Mouse (Mus musculus): ENCODE results near the gene Dnajb3. TPM values are rescaled to one million over a fixed set of nuclear protein-coding genes. Genes with fewer than 3 reads are reported as not detected.

Dnajb3 gene
- polyA plus RNA-seq, 1 experiment: not detected

DNA sequence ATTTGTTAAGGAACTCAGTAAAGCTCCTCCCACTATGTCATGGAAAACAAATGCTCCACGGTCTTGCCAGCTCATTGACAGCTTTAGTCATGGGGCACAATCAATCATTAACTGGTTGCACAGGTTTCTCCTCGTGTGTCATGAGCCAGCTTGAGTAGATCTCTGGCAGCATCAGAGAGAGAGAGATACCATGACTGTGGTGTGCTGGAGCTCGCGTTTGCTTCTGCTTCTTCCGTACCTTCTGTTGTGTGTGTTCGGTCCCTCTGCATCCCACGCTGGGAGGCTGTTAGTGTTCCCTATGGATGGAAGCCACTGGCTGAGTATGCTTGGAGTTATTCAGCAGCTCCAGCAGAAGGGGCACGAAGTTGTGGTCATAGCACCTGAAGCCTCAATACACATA, 6.2 kb upstream of the Dnajb3 start, which contains the start of gene Ugt1a1:
Gene Ugt1a1, plus strand, starts transcription at position 148 of the 400 bp plus-strand sequence.
- no peak for TF ChIP-seq GATA1 (IDR thresholded peaks at IDR 0.05; ENCODE audit: low read length)

DNA sequence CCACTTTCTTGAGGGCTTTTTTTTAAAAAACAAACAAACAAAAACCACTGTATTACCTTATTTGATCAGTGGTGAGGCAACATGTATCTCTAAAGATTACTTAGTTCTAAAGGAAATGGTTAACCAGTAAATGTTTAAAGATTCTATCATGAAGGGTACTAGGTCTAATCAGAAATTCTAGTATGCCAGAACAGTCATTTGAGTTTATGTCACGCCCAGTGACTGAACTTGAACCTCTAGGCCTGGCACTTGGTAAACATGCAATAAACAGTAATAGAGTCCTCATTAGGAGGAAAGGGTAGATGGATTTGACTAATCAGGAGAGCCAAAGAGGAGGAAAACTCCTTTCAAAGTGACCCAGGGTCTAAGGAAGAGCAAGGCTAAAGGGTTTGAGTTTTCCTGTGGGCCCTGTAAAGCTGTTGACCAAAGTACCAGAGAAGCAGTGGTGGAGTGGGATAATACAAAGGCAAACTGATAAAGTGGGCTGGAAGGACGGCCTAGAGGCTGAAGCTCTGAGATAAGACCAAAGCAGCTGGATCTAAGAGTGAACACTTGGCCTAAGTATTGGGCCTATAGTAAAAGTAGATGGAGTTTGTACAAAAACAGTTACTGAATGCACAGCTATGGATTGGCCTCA, 1.4 kb upstream of the Dnajb3 start:
- no peak for TF ChIP-seq GATA1 (IDR thresholded peaks at IDR 0.05; ENCODE audit: low read length)

DNA sequence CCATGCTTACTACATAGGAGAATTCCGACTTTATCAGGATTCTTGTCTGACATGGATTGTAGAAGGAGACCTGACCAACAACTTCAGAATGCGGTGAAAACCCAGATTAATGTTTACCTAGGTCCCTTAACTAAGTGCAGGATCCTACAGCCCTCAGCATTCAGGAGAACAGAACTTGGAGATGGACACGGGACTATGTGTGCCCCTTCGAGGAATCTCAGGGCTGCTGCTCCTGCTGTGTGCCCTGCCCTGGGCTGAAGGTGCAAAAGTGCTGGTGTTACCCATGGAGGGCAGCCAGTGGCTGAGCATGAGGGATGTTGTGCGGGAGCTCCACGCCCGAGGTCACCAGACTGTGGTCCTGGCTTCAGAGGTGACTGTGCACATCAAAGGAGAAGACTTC, 5.1 kb downstream of the Dnajb3 start, which contains the start of gene Ugt1a2:
Gene Ugt1a2, plus strand, starts transcription at position 146 of the 400 bp plus-strand sequence.
- no peak for TF ChIP-seq GATA1 (IDR thresholded peaks at IDR 0.05; ENCODE audit: low read length)

DNA sequence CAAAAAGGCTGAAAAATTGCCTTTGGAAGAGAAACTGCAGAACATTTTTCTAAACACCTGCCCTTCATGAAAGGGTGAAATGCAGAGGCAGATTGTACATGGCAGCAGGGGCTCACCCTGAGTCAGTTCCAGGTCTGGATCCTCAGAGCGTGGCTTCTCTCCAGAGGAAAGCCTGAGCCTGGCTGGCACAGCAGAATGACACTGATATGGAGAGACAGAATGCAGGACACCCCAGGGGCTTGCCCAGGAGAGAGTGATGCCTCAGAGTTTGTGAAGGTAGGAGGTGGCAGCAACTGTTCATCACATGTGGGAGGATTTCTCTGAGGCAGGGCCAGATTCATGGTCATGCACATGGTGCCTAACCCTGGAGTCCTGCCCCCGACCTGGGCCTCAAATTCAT, 5.6 kb downstream of the Dnajb3 start:
- no peak for TF ChIP-seq GATA1 (IDR thresholded peaks at IDR 0.05; ENCODE audit: low read length)

DNA sequence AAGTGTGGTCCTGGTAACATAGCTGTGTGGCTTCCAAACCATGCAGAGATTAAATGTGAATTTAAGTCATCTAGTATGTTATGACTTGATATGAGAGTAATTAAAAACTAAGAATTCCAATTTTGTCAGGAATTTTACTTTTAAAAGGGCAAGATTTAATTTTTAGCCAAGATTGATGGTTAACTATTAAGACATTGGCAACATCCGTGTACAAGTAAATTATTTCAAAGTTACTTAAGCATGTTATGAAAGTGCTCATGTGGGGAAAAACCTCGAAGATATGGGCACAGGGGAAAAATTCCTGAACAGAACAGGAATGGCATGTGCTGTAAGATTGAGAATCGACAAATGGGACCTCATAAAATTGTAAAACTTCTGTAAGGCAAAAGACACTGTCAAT, 8.1 kb downstream of the Dnajb3 start:
- no peak for TF ChIP-seq GATA1 (IDR thresholded peaks at IDR 0.05; ENCODE audit: low read length)

DNA sequence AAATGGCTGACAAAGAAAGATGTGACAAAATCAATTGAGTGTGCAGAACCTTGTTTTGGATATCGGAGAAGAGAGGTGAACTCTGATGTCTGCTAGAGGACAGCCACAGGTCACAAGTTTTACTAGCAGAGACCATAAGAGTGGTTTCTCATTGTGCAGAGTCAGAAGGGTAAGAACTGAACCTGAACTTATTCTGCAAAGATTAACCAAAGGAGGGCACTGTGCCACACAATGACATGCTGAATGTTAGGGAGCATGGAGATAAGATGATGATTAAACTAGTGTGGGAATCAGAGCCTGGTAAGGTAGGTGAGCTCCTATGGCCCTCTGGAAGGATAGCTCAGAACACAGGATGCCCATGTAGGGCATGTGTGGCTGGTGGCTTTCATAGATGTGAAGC, 9.9 kb downstream of the Dnajb3 start:
- no peak for TF ChIP-seq GATA1 (IDR thresholded peaks at IDR 0.05; ENCODE audit: low read length)

DNA sequence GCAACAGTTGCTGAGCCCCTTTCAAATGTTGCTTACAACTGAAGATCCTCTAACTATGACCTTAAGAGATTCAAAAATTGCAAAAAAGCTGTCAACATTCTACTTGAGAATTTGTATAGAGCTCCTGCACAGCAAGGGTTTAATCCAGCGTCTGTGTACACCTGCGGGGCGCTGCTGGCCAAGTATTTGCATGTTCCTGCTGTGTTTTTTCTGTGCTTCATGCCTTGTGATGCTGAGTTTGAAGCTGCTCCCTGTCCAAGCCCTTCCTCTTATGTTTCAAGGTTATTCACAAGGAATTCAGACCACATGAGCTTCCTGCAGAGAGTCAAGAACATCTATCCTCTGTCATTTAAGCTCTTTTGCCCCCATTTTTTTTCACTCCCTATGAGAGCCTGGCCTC, 13.4 kb downstream of the Dnajb3 start:
- TF ChIP-seq GATA1 (IDR thresholded peaks at IDR 0.05; ENCODE audit: low read length): no peak

DNA sequence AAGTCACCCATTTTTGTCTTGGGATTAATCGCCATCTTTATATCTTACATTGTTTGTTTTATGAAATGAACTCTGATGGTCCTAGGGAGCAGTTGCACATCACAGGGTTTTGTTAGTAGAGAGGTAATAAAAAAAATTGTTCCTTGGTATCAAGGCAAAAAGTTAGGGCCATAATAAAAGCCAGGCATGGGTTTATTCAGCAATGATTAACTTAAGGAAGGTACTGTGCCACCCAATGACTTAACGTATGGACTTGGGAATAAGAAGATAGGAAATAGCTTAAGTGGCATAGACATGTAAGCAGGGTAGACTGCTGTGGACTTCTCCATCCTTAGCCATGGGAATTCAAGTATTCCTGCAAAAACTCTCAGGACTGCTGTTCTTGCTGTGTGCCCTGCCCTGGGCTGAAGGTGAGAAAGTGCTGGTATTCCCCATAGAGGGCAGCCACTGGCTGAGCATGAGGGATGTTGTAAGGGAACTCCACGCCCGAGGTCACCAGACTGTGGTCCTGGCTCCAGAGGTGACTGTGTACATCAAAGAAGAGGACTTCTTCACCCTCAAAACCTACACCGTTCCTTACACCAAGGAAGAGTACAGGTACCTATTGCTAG, 19.2 kb downstream of the Dnajb3 start:
- TF ChIP-seq GATA1 (IDR thresholded peaks at IDR 0.05; ENCODE audit: low read length): no peak

DNA sequence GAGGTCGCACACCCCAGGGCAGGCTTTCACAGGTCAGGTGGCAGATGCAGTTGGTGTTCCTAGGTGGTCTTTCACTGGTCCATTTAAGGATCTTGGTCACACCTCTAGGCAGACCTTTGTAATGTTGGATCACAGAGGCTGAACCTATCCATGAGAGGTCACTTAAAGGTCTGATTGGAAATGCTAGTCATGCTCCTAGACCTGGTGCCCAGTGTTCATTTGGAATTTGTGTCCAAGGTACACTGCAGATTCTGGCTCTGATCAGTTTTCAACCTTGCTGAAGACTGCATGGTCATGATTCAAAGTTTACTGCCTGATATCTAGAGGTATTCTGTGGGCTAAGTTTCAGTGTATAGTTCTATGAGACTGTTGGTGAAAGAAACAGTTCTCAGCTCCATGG, 25.9 kb downstream of the Dnajb3 start:
- TF ChIP-seq GATA1 (IDR thresholded peaks at IDR 0.05; ENCODE audit: low read length): no peak

DNA sequence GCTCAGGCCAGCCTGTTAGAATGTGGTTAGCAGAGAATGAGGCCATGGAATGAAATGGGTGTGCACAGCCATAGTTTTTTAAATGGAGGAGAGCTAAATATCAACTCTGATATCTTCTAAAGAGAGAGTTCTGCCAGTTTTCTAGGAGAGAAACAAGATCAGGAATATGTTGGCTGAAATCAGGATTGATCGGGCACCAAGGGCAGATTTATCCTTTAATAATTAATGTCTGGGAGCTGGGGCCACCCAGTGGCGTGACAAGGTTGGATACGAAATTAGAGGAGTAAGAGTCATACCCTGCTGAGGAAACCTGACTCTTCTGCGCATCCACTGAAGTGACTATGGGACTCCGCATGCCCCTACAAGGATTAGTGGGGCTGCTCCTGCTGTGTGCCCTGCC, 39.9 kb downstream of the Dnajb3 start, which contains the start of gene Ugt1a5:
Gene Ugt1a5, plus strand, starts transcription at position 302 of the 400 bp plus-strand sequence.
- no peak for TF ChIP-seq GATA1 (IDR thresholded peaks at IDR 0.05; ENCODE audit: low read length)

DNA sequence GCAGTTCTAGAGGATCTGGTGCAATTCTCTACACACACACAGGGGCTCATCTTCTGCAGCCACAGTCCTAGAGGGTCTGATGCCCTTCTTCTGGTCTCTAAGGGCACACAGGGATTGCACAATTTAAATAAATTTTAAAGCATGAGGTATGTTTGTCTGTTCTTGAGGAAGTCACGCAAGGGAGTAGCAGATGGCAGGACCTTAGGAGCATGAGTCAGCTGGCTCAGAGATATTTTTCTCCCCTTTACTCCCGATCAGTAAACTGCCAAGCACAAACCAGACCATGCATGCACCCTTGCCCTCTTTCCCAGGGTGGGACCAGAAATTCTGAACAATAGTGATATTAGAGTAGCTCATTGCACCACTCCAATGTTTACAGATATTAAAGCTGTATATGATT, 47.2 kb downstream of the Dnajb3 start:
- no peak for TF ChIP-seq GATA1 (IDR thresholded peaks at IDR 0.05; ENCODE audit: low read length)

Other genes with a start within 250 kb of the Dnajb3 start
- 1.2 and 2.3 TPM in 2 replicates for gene Usp40, start 197.2 kb downstream of the Dnajb3 start, polyA plus RNA-seq (2012)
- not detected in 2 replicates for gene Ugt1a10, start 150.4 kb downstream of the Dnajb3 start, polyA plus RNA-seq (2012)
- gene Ugt1a9, start 135.0 kb downstream of the Dnajb3 start, polyA plus RNA-seq (2012): not detected in 2 replicates
- not detected in 2 replicates for gene Ugt1a8, start 118.0 kb downstream of the Dnajb3 start, polyA plus RNA-seq (2012)
- gene Ugt1a7c, start 110.7 kb downstream of the Dnajb3 start, polyA plus RNA-seq (2012): not detected in 2 replicates
- not detected in 2 replicates for gene Ugt1a6b, start 102.5 kb downstream of the Dnajb3 start, polyA plus RNA-seq (2012)
- not detected in 2 replicates for gene Ugt1a6a, start 71.0 kb downstream of the Dnajb3 start, polyA plus RNA-seq (2012)
- gene Ugt1a5, start 39.8 kb downstream of the Dnajb3 start, polyA plus RNA-seq (2012): not detected in 2 replicates
- gene Ugt1a2, start 5.2 kb downstream of the Dnajb3 start, polyA plus RNA-seq (2012): not detected in 2 replicates
- not detected in 2 replicates for gene Ugt1a1, start 6.2 kb upstream of the Dnajb3 start, polyA plus RNA-seq (2012)
- not detected in 2 replicates for gene Mroh2a, start 21.2 kb upstream of the Dnajb3 start, polyA plus RNA-seq (2012)
- gene Hjurp, start 71.9 kb upstream of the Dnajb3 start, polyA plus RNA-seq (2012): 48.5 and 76.4 TPM in 2 replicates
- not detected in 2 replicates for gene Trpm8, start 71.9 kb upstream of the Dnajb3 start, polyA plus RNA-seq (2012)
- gene Spp2, start 201.2 kb upstream of the Dnajb3 start, polyA plus RNA-seq (2012): not detected in 2 replicates